Mouse (Mus musculus) kidney, adult 2 months (tissue): ENCODE data around the gene Smc5. TPM values are rescaled to one million over a fixed set of nuclear protein-coding genes. Genes with fewer than 3 reads are reported as not detected.

Experiments used
- DNase-seq: peaks from one replicate; pipeline ENCODE4 v3.0.0; 2021
- H3K27ac ChIP-seq: fragments of 200-500 bp; 2 replicates; pipeline ENCODE4 v1.5.1; 2012; ENCODE audit warnings: low read depth, low read length, control low read depth, inconsistent platforms; ENCODE audit not compliant: insufficient read depth
- H3K27me3 ChIP-seq: fragments of 200-500 bp; replicated peaks from 2 replicates; pipeline ENCODE4 v1.6.1; 2012; ENCODE audit warnings: mild to moderate bottlenecking, moderate library complexity, low read length, inconsistent platforms; ENCODE audit not compliant: control insufficient read depth, insufficient read depth
- H3K36me3 ChIP-seq: fragments of 200-500 bp; 2 replicates; pipeline ENCODE4 v1.6.1; 2012; ENCODE audit warnings: mild to moderate bottlenecking, moderate library complexity, low read length, inconsistent platforms; ENCODE audit not compliant: control insufficient read depth, insufficient read depth
- H3K4me1 ChIP-seq: fragments of 200-500 bp; 2 replicates; pipeline ENCODE4 v1.6.1; 2011; ENCODE audit warnings: low read length; ENCODE audit not compliant: control insufficient read depth, insufficient read depth
- H3K4me3 ChIP-seq: fragments of 200-500 bp; 2 replicates; pipeline ENCODE4 v1.5.1; 2011; ENCODE audit warnings: mild to moderate bottlenecking, low read depth, low read length, control low read depth; ENCODE audit not compliant: insufficient read depth
- CTCF ChIP-seq: fragments of 200-500 bp; conservative IDR thresholded peaks from 2 replicates; pipeline ENCODE4 v1.5.1; 2011; ENCODE audit warnings: low read depth, mild to moderate bottlenecking, control low read depth, low read length, moderate library complexity, mixed read lengths; ENCODE audit not compliant: insufficient read depth, insufficient read length
- POLR2A ChIP-seq: fragments of 200-500 bp; IDR thresholded peaks from one replicate; pipeline ENCODE4 v1.6.1; 2011; ENCODE audit warnings: low read depth, low read length, control low read depth
- WGBS: fragments of 180-500 bp; shearing (Covaris S2); methylation state at CpG from one replicate; pipeline ENCODE4 v1.1.7; 2018; 5-methylcytosine and 5-hydroxymethylcytosine counted together
- polyA plus RNA-seq: library from polyadenylated mRNA; depleted of rRNA; stranded (reverse); fragments of >200 nt; gene quantifications from 2 replicates; pipeline ENCODE4 v1.2.3, GENCODE M21; 2012; rRNA removed

The Smc5 gene
- 2.8 and 3.3 TPM in 2 replicates for polyA plus RNA-seq

DNA sequence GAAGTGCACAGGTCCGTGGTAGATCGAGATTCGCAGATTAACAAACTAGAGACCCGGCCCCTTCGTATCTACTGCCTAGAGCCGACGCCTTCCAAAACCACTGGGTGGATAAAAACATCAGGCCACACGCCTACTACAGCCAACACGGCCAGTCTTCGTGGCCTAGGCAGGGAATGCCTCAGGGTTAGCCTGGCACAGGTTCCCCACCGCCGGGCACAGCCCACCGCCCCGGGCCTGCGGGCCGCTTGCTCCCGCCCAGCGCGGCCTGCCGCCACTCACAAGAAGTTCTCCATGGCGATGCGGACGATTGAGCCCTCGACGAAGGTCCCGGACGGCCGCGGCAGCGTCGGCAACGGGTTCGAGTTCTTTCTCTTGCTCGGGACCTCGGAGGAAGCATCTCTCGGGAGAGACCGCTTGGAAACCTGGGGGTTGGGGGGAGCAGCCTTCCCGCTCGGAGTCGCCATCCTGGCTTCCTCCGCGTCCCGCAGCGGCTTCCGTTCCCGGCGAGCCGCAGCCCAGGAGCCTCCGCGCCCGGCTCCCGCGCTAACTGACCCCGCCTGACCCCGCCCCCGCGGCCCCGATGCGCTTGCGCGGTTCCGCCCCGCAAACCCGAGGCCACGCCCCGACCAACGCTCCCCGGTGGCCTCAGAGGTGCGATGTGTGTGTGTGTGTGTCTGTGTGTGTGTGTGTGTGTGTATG lies at the start of gene Smc5:
Smc5 (minus strand) TSS at position 543 of the 699 bp plus-strand sequence.
- Histone ChIP-seq H3K4me1 (no peaks in the 10 kb centered on the region; the same call in 1 of the 2 replicates), H3K27me3 (no peaks in the 10 kb centered on the region), H3K27ac (no peak within 1 kb of the TSS), H3K4me3 (peak within 1 kb of the TSS; percentile 84), H3K36me3 (no peaks in the 10 kb centered on the region)
- TF ChIP-seq POLR2A (no peak), CTCF (no peak)
- WGBS = under 1% methylated on average over 69 of the region's 69 CpGs
- DNase-seq = peak; percentile 91

DNA sequence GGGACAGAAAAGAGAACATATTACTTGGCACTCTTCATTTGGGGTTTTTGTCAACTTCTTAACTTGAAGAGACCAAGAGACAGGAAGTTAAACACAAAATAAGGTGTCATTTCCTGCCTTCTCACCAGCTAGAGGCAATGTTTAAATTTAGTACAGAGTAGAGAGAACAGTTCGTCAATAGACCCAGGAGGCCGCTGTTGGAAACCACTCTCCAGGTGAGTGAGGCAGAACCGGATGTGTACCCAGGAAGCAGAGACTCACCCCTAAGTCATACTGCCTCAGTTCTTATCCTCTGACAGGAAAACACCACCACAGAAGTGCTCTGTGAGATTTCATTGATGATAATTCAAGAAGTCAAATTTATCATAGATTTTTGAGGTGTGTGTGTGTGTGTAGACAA lies 49.4 kb upstream of the Smc5 start:
- no peak for DNase-seq
- no peak overlapping the region for H3K4me3 ChIP-seq
- no peaks in the 10 kb centered on the region for H3K4me1 ChIP-seq
- WGBS = 67% methylated on average over 3 of the region's 3 CpGs
- no peak for TF ChIP-seq POLR2A
- TF ChIP-seq CTCF = no peak
- H3K27ac ChIP-seq = no peak overlapping the region
- H3K27me3 ChIP-seq = no peaks in the 10 kb centered on the region
- H3K36me3 ChIP-seq = no peaks in the 10 kb centered on the region

DNA sequence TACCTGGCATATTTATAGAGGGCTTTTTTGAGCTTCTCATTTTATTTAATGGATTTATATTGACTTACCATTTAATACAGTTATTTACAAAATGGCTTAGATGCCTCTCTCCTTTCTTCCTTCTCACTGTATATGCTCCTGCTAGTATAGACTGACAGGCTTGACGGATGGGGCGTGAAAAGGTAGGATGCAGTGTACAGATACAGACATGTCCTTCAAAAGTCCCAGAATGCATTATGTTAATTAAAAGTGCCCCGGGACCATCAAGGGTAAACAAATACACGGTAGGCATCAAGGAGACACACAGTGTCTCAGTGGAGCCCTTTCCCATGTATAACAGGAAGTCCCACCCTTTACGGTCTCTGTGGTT lies 44.3 kb upstream of the Smc5 start:
- Histone ChIP-seq H3K4me3 (no peak overlapping the region), H3K4me1 (no peaks in the 10 kb centered on the region)
- WGBS = 84% methylated on average over 5 of the region's 5 CpGs

DNA sequence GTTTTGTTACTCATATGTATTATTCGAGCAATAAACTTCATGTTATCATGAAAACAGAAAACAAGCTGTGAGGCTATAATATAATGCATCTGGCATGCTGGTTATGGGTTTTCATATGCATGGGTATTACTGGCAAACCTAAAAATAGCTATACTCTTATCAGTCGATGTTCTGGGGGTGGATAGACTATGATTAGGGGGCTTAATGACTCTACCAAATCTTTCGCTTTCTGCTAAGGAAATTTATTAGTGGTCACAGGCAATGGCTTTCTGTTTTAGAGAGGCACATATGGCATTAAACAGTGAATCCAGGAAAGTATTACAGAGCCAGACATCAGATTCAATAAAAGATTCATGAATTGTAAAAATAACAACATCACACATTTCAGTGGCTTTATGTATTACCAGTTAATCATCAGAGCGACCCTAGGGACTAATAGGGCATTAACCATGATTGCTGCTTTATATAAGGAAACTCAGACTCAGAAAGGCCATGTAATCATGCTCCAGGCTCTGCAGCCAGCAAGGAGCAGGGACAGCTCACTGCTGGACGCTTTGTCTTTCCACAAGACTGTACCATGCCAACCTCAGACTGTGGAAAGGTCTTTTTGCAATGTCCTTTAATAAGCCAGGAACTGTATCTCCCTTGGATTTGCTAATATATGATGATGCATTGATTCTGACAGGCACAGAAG lies 43.7 kb upstream of the Smc5 start:
- H3K36me3 ChIP-seq = no peaks in the 10 kb centered on the region
- no peak overlapping the region for H3K4me3 ChIP-seq
- no peak for DNase-seq
- no peaks in the 10 kb centered on the region for H3K4me1 ChIP-seq
- no peak for TF ChIP-seq POLR2A
- no peak for TF ChIP-seq CTCF
- no peak overlapping the region for H3K27ac ChIP-seq
- no peaks in the 10 kb centered on the region for H3K27me3 ChIP-seq
- 69% methylated on average over 5 of the region's 5 CpGs for WGBS

More for the DNA sequence above, 44.3 kb upstream of the Smc5 start:
- no peak for DNase-seq
- Histone ChIP-seq H3K36me3 (no peaks in the 10 kb centered on the region), H3K27ac (no peak overlapping the region), H3K27me3 (no peaks in the 10 kb centered on the region)
- no peak for TF ChIP-seq POLR2A
- TF ChIP-seq CTCF = no peak

DNA sequence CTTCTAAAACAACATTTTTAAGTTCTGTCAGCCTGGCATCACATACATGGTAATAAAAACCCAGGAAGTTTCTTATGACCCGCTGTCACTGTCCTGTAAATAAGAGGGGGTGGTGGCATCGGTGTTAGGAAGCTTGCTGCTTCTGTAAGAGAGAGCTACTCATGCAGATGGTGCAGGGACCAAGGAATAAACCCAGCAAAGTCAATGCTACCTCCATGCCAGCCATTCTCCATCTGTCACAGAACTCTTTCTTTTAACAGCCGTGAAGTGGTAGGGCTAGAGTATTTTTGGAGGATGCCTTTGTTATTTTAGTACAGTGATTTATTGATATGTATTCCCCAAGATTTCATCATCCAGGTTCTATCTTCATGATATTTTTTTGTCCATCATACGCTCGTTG lies 43.2 kb upstream of the Smc5 start:
- H3K27ac ChIP-seq = no peak overlapping the region
- no peak for DNase-seq
- no peaks in the 10 kb centered on the region for H3K36me3 ChIP-seq
- no peak overlapping the region for H3K4me3 ChIP-seq
- TF ChIP-seq POLR2A (no peak), CTCF (no peak)
- H3K27me3 ChIP-seq = no peaks in the 10 kb centered on the region
- 75% methylated on average over 5 of the region's 5 CpGs for WGBS
- H3K4me1 ChIP-seq = no peaks in the 10 kb centered on the region

DNA sequence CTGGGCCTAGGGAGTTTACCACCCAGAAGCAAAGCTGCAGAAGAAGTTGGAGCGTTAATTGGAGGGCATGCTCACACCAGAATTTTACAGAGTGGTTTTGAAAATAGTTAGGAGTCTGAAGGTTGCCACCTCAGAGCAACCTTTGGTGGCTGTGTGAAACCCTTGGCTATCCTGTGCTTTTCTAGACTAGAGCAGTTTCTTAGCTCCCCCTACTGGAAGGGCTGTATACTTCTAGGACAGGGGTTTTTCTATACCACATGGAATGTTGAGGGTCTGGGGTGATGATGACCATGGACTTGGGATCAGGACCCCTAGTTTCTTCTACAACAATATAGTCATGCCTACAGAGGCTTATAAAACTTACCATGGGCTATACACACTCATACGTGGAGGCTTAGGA lies 36.3 kb upstream of the Smc5 start:
- DNase-seq = peak; percentile 24
- Histone ChIP-seq H3K4me3 (no peak overlapping the region), H3K27me3 (no peaks in the 10 kb centered on the region), H3K4me1 (no peaks in the 10 kb centered on the region; the same call in 1 of the 2 replicates), H3K27ac (no peak overlapping the region), H3K36me3 (no peaks in the 10 kb centered on the region)
- TF ChIP-seq CTCF (peak; percentile 43), POLR2A (no peak)
- 78% methylated on average over 2 of the region's 2 CpGs for WGBS

DNA sequence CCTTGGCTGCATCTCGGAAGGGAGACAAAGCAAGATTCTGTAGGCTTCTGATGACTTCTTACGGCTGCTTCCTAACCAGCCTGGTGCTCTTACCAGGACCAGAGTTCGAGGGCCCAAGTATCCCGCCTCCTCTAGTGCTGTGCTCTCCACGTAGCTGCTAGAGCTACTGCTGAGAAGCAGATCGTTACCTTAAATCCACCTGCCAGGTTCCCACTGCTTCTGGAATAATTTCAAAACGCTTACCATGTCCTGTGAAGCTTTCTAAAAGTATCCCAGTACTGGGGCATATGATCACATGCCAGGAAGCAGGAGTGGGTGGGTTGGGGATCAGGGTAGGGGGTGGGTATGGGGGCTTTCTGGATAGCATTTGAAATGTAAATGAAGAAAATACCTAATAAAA lies 33.0 kb upstream of the Smc5 start:
- 88% methylated on average over 7 of the region's 7 CpGs for WGBS
- DNase-seq = no peak

More for the DNA sequence above, 33.0 kb upstream of the Smc5 start:
- H3K27me3 ChIP-seq = no peaks in the 10 kb centered on the region
- TF ChIP-seq CTCF (no peak), POLR2A (no peak)
- no peak overlapping the region for H3K4me3 ChIP-seq
- H3K36me3 ChIP-seq = no peaks in the 10 kb centered on the region
- H3K4me1 ChIP-seq = no peaks in the 10 kb centered on the region; the same call in 1 of the 2 replicates
- no peak overlapping the region for H3K27ac ChIP-seq
